Mouse (Mus musculus) thymus, adult 18-20 months (tissue): ENCODE data around the gene Fam222b.
"Not testable (repeated sequence)": the region's sequence is repeated elsewhere in the genome, so short reads cannot be mapped to it uniquely, and the experiment has no call there.

Experiments
- DNase-seq, 2 experiments: peaks; one replicate each; pipeline ENCODE4 v3.0.0; 2022; ENCODE audit warnings: mixed read lengths in 2 of 2

Fam222b gene

GRCm38 (mm10) chr11:78182961-78183844, 88.7 kb downstream of the Fam222b start, which contains the start of gene Rpl23a:
Rpl23a (minus strand) TSS chr11:78183584.
- DNase-seq = peak; percentile 60 to 78

- DNase-seq = no peak
Observed at GRCm38 (mm10) chr11:78183884-78184514, 89.5 kb downstream of the Fam222b start.

GRCm38 (mm10) chr11:78184702-78185101, 90.2 kb downstream of the Fam222b start:
- not testable (repeated sequence) for DNase-seq

GRCm38 (mm10) chr11:78188331-78189233, 94.1 kb downstream of the Fam222b start, which contains the start of gene Rab34:
Rab34 (plus strand) TSS chr11:78188430.
- no peak for DNase-seq

- no peak for DNase-seq
Observed at GRCm38 (mm10) chr11:78189234-78190040, 95.0 kb downstream of the Fam222b start.

GRCm38 (mm10) chr11:78190041-78190440, 95.6 kb downstream of the Fam222b start:
- no peak for DNase-seq

GRCm38 (mm10) chr11:78193113-78193512, 98.7 kb downstream of the Fam222b start, which contains the start of gene Proca1:
Proca1 (plus strand) TSS chr11:78193392.
- DNase-seq = no peak

GRCm38 (mm10) chr11:78194411-78195100, 100.1 kb downstream of the Fam222b start:
- peak; percentile 23 to 33 for DNase-seq

GRCm38 (mm10) chr11:78195101-78195863, 100.8 kb downstream of the Fam222b start:
- no peak for DNase-seq

- DNase-seq = no peak
Observed at GRCm38 (mm10) chr11:78202372-78202771, 107.9 kb downstream of the Fam222b start.

- DNase-seq = no peak
Observed at GRCm38 (mm10) chr11:78204287-78204686, 109.8 kb downstream of the Fam222b start.

- DNase-seq = no peak
Observed at GRCm38 (mm10) chr11:78205361-78206206, 111.1 kb downstream of the Fam222b start.
